In genomic region chr4:138504632-138505101, GRCm38 (mm10) we compare ENCODE assay signal across 8 mouse cellular contexts. TPM values are rescaled to one million over a fixed set of nuclear protein-coding genes. Genes with fewer than 3 reads are reported as not detected.
A peak's percentile ranks its signal among the peaks of the same experiment; 100 is the strongest.
DNase-seq lines count a peak whose midpoint lies in the region; ATAC-seq lines count a peak whose summit lies in the region.

No protein-coding gene starts in this region.

- DNase-seq in urinary bladder, postnatal 14 days (ENCODE audit: low spot score), result peak; percentile 41
- no peak for DNase-seq in urinary bladder, postnatal 10 days (ENCODE audit: low spot score)
- DNase-seq in frontal cortex, postnatal 36 days (ENCODE audit: low spot score in 2 of 2), result peak; percentile 86 to 88
- peak; percentile 78 for DNase-seq in layer of hippocampus, adult 11-12 months (ENCODE audit: low spot score)
- peak; percentile 64 for DNase-seq in mesoderm, embryonic 11.5 days (ENCODE audit: low read depth, low spot score)
- DNase-seq in cerebellum, postnatal 25 days, result no peak

- H3K4me3 ChIP-seq in stomach, embryonic 16.5 days (replicated peaks; ENCODE audit: low read length), result no peak overlapping the region
- no peak overlapping the region for H3K4me3 ChIP-seq in liver, embryonic 12.5 days

- H3K27ac ChIP-seq in stomach, embryonic 16.5 days (ENCODE audit: low read length), result peak overlapping the region; percentile 48
- H3K27ac ChIP-seq in liver, embryonic 12.5 days, result no peak overlapping the region

- peaks cover 15% of the 10 kb centered on the region for H3K4me1 ChIP-seq in stomach, embryonic 16.5 days (ENCODE audit: control insufficient read depth, insufficient read depth, low read length)
- no peaks in the 10 kb centered on the region for H3K4me1 ChIP-seq in liver, embryonic 12.5 days

- peak overlapping the region; percentile 22; the same call in 1 of the 2 replicates for H3K4me2 ChIP-seq in stomach, embryonic 16.5 days (ENCODE audit: low read depth, low read length)
- no peak overlapping the region for H3K4me2 ChIP-seq in liver, embryonic 12.5 days

- no peaks in the 10 kb centered on the region for H3K9me3 ChIP-seq in stomach, embryonic 16.5 days (replicated peaks; ENCODE audit: control insufficient read depth, low read length)
- H3K9me3 ChIP-seq in liver, embryonic 12.5 days (replicated peaks), result no peaks in the 10 kb centered on the region

- ATAC-seq in stomach, embryonic 16.5 days (ENCODE audit: insufficient read depth, low FRiP score), result peak; percentile 73; the same call in 1 of the 2 replicates
- ATAC-seq in liver, embryonic 12.5 days, result no peak

- peak overlapping the region; percentile 12; the same call in 1 of the 2 replicates for H3K9ac ChIP-seq in stomach, embryonic 16.5 days (ENCODE audit: low read length)
- H3K9ac ChIP-seq in liver, embryonic 12.5 days, result no peak overlapping the region

- peaks cover 10% of the 10 kb centered on the region for H3K27me3 ChIP-seq in stomach, embryonic 16.5 days (ENCODE audit: control insufficient read depth, insufficient read depth, low read length)
- H3K27me3 ChIP-seq in liver, embryonic 12.5 days (replicated peaks), result peaks cover 44% of the 10 kb centered on the region

- H3K36me3 ChIP-seq in stomach, embryonic 16.5 days (ENCODE audit: control insufficient read depth, insufficient read depth, low read length), result no peaks in the 10 kb centered on the region
- no peaks in the 10 kb centered on the region for H3K36me3 ChIP-seq in liver, embryonic 12.5 days

- 3% methylated on average over 16 of the region's 16 CpGs for WGBS in stomach, embryonic 16.5 days
- WGBS in liver, embryonic 12.5 days (ENCODE audit: insufficient replicate concordance), result 6% methylated on average over 16 of the region's 16 CpGs

RNA-seq across cellular contexts. Expression of gene Camk2n1, which starts 50.6 kb away (rescaled TPM):
- 2.8 and 3.2 TPM in 2 replicates for polyA plus RNA-seq in stomach, embryonic 16.5 days (2015; fragmentation: Nextera tagmentation; extraction: Ambion mirVana)
- 1.3 and 1.4 TPM in 2 replicates for polyA plus RNA-seq in liver, embryonic 12.5 days (2016; fragmentation: Nextera tagmentation; extraction: Ambion mirVana)

Comparison
In these comparisons a context has a peak if more than half of its experiments do, and no peak if none do; other contexts are left out.
1. DNase-seq: peak in urinary bladder, postnatal 14 days (single experiment), frontal cortex, postnatal 36 days (2 of 2), layer of hippocampus, adult 11-12 months (single experiment) and mesoderm, embryonic 11.5 days (single experiment); none in urinary bladder, postnatal 10 days (single experiment) and cerebellum, postnatal 25 days (0 of 2).